Mouse (Mus musculus) right cerebral cortex, adult 2 months (tissue): ENCODE data around the gene Bin2.
"Not testable (repeated sequence)": the region's sequence is repeated elsewhere in the genome, so short reads cannot be mapped to it uniquely, and the experiment has no call there.

Source experiments
- DNase-seq, 2 experiments: peaks; one replicate each; pipeline ENCODE4 v3.0.0; 2021 to 2022; ENCODE audit warnings: low spot score in 2 of 2

Gene Bin2

GRCm38 (mm10) chr15:100619200-100619599 is 50.2 kb downstream of the Bin2 start:
- DNase-seq: no peak

- no peak for DNase-seq
Measured at GRCm38 (mm10) chr15:100616221-100616620, 53.1 kb downstream of the Bin2 start.

- peak; percentile 86 to 88 for DNase-seq
Measured at GRCm38 (mm10) chr15:100615825-100616220, 53.5 kb downstream of the Bin2 start.

- peak; percentile 97 to 98 for DNase-seq
Measured at GRCm38 (mm10) chr15:100614996-100615824, 54.1 kb downstream of the Bin2 start, which contains the start of gene Dazap2. Gene Dazap2 (plus strand): TSS chr15:100615349.

GRCm38 (mm10) chr15:100614218-100614995 is 54.9 kb downstream of the Bin2 start:
- DNase-seq: peak in 1 of 2 experiments; percentile 38

GRCm38 (mm10) chr15:100613584-100613983 is 55.8 kb downstream of the Bin2 start:
- DNase-seq: peak; percentile 77

GRCm38 (mm10) chr15:100612432-100612831 is 56.9 kb downstream of the Bin2 start:
- no peak for DNase-seq

- no peak for DNase-seq
Measured at GRCm38 (mm10) chr15:100611951-100612350, 57.4 kb downstream of the Bin2 start.

GRCm38 (mm10) chr15:100606677-100607076 is 62.7 kb downstream of the Bin2 start:
- DNase-seq: not testable (repeated sequence)

- no peak for DNase-seq
Measured at GRCm38 (mm10) chr15:100601669-100602068, 67.7 kb downstream of the Bin2 start.

- DNase-seq: no peak
Measured at GRCm38 (mm10) chr15:100600696-100601272, 68.6 kb downstream of the Bin2 start.

- peak; percentile 64 to 71 for DNase-seq
Measured at GRCm38 (mm10) chr15:100600047-100600695, 69.2 kb downstream of the Bin2 start.

GRCm38 (mm10) chr15:100599276-100600046 is 69.9 kb downstream of the Bin2 start, which contains the start of gene Pou6f1:
Gene Pou6f1 (minus strand): TSS chr15:100599984.
- DNase-seq: peak; percentile 36 to 43

GRCm38 (mm10) chr15:100598883-100599275 is 70.5 kb downstream of the Bin2 start:
- DNase-seq: peak; percentile 40 to 56

- no peak for DNase-seq
Measured at GRCm38 (mm10) chr15:100598287-100598882, 71.0 kb downstream of the Bin2 start.

- DNase-seq: no peak
Measured at GRCm38 (mm10) chr15:100592817-100593216, 76.5 kb downstream of the Bin2 start.
